Mouse (Mus musculus) embryonic fibroblast, embryonic 13.5 days (primary cell): ENCODE results near the gene Usf3.
A peak's percentile ranks its signal among the peaks of the same experiment; 100 is the strongest.

Experiments used
- CTCF ChIP-seq: IDR thresholded peaks from 2 replicates; pipeline ENCODE4 v1.5.1; 2011; ENCODE audit warnings: mild to moderate bottlenecking, control low read depth, low read length, moderate library complexity, borderline replicate concordance; ENCODE audit not compliant: insufficient read depth
- POLR2A ChIP-seq: IDR thresholded peaks from 2 replicates; pipeline ENCODE4 v1.6.1; 2011; ENCODE audit warnings: low read depth, mild to moderate bottlenecking, control low read depth, low read length, moderate library complexity

DNA sequence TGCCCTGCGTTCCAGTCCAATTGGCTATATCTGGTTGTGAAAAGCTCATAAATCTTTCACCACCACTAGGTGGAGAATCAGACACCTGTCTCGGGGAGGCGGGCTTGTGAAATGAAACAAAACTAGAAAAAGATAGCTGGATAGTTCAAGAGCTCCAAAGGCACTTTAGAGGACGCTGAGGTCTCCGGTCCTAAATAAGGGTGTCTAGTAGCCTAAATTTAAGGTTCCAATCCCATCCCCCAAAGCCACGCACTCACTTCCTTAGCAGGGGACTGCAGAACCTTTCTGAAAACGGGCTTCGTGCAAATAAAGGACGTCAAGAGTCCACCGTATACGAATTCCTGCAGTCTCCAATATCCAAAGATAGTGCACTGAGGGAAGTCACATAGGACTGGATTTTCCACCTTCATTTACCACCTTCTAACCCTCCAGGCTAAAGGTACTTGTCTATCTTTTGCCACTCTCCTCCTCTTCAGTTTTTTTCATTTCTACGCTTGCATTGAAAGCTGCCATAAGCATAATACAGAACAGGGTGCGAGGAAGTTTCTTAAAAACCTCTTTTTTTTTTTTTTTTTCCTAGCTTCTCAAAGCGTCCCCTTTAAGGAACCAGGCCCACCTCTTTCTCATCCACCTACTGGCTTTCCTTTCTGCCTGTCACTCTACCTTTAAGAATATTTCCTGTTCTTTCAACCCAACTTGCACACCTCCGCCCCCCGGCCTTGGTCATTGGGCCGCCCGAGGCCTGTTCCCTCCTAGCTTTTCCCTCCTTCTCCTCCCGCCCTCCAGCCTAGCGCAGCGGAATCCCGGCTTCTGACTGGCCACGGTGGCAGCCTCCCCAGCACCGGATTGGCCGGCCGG lies 520 bp upstream of the Usf3 start:
- TF ChIP-seq POLR2A = peak; percentile 30; the same call in 1 of the 2 replicates
- TF ChIP-seq CTCF = no peak
